Mouse (Mus musculus) ES-E14 (cell line): ENCODE measurements around the gene Sap18. TPM values are rescaled to one million over a fixed set of nuclear protein-coding genes. Genes with fewer than 3 reads are reported as not detected.
"Not testable (repeated sequence)": the region's sequence is repeated elsewhere in the genome, so short reads cannot be mapped to it uniquely, and the experiment has no call there.

Experiments used
- DNase-seq: peaks from one replicate; pipeline ENCODE4 v3.0.0-alpha.2; 2013; ENCODE audit warnings: low read depth, low spot score
- H3K27ac ChIP-seq: 2 replicates; pipeline ENCODE4 v1.5.1; 2012; ENCODE audit warnings: low read depth, mild to moderate bottlenecking, low read length, moderate library complexity, mixed read lengths; ENCODE audit not compliant: poor library complexity, insufficient read depth, severe bottlenecking
- H3K36me3 ChIP-seq: 2 replicates; pipeline ENCODE4 v1.6.1; 2012; ENCODE audit warnings: mild to moderate bottlenecking, low read length, moderate library complexity, mixed read lengths; ENCODE audit not compliant: control insufficient read depth, poor library complexity, insufficient read depth, severe bottlenecking
- H3K4me1 ChIP-seq, 2 experiments: fragments of 150-350 bp in 1 of 2; sonication (generic) in 1 of 2; 2 replicates each; pipeline ENCODE4 v1.6.1; 2012; ENCODE audit warnings: low read length in 2 of 2, mild to moderate bottlenecking in 1 of 2, mixed read lengths in 1 of 2; ENCODE audit not compliant: control insufficient read depth in 2 of 2, insufficient read depth in 2 of 2, poor library complexity in 1 of 2
- H3K4me3 ChIP-seq, 2 experiments: fragments of 150-350 bp in 1 of 2; sonication (generic) in 1 of 2; 2 replicates each; pipeline ENCODE4 v1.5.1; 2012; ENCODE audit warnings: low read length in 2 of 2, low read depth in 1 of 2, mild to moderate bottlenecking in 1 of 2, mixed read lengths in 1 of 2; ENCODE audit not compliant: insufficient read depth in 1 of 2, poor library complexity in 1 of 2, severe bottlenecking in 1 of 2
- H3K9ac ChIP-seq: 2 replicates; pipeline ENCODE4 v1.6.1; 2012; ENCODE audit warnings: low read depth, mild to moderate bottlenecking, low read length, mixed read lengths; ENCODE audit not compliant: poor library complexity, insufficient read depth, severe bottlenecking
- H3K9me3 ChIP-seq: fragments of 150-350 bp; sonication (generic); 2 replicates; pipeline ENCODE4 v1.6.1; 2012; ENCODE audit warnings: low read depth, mild to moderate bottlenecking, low read length; ENCODE audit not compliant: control insufficient read depth, insufficient read depth
- CHD2 ChIP-seq: IDR thresholded peaks from 2 replicates; pipeline ENCODE4 v1.6.1; 2014; ENCODE audit warnings: mild to moderate bottlenecking, low read depth, low read length, inconsistent platforms
- HCFC1 ChIP-seq: IDR thresholded peaks from 2 replicates; pipeline ENCODE4 v1.6.1; 2012; ENCODE audit warnings: low read length, inconsistent platforms, borderline replicate concordance; ENCODE audit not compliant: insufficient read depth
- MAFK ChIP-seq: IDR thresholded peaks from 2 replicates; pipeline ENCODE4 v1.6.1; 2014; ENCODE audit warnings: mild to moderate bottlenecking, low read depth, low read length, inconsistent platforms; ENCODE audit not compliant: insufficient read depth
- ZC3H11A ChIP-seq: IDR thresholded peaks from 2 replicates; pipeline ENCODE4 v1.6.1; 2012; ENCODE audit warnings: low read depth, mild to moderate bottlenecking, inconsistent platforms, low read length, borderline replicate concordance
- ZNF384 ChIP-seq: IDR thresholded peaks from 2 replicates; pipeline ENCODE4 v1.6.1; 2012; ENCODE audit warnings: low read depth, low read length, inconsistent platforms
- in situ Hi-C, 2 experiments: fragments of 600-800 bp; cut with MboI; formaldehyde crosslinking; loops; one replicate each; pipeline ENCODE4 v1.15.1; 2025; ENCODE audit warnings: low sequenced_read_pairs in 2 of 2, inconsistent platforms in 1 of 2; ENCODE audit not compliant: unreplicated experiment in 2 of 2
- total RNA-seq: library from RNA; depleted of rRNA; stranded (reverse); fragments of 300-350 nt; gene quantifications from 2 replicates; pipeline ENCODE4 v1.2.3, GENCODE M21; 2012

Gene Sap18
- total RNA-seq, 1 experiment: 117 TPM

GRCm38 (mm10) chr14:57835157-57835556 lies 37.2 kb downstream of the Sap18 start:
- H3K4me1 ChIP-seq: no peaks in the 10 kb centered on the region
- H3K9me3 ChIP-seq: no peaks in the 10 kb centered on the region
- no peak overlapping the region for H3K9ac ChIP-seq
- no peak for DNase-seq
- H3K36me3 ChIP-seq: peaks cover 10% of the 10 kb centered on the region
- no peak overlapping the region for H3K4me3 ChIP-seq
- H3K27ac ChIP-seq: no peak overlapping the region
- in situ Hi-C loops: no loop called here
- TF ChIP-seq ZNF384 (no peak), CHD2 (no peak), MAFK (no peak), HCFC1 (no peak), ZC3H11A (no peak)

GRCm38 (mm10) chr14:57844535-57844934 lies 46.6 kb downstream of the Sap18 start:
- TF ChIP-seq ZNF384 (no peak), ZC3H11A (no peak), MAFK (no peak), HCFC1 (no peak), CHD2 (no peak)
- Histone ChIP-seq H3K4me3 (no peak overlapping the region), H3K27ac (no peak overlapping the region), H3K4me1 (peaks cover 3 to 8% of the 10 kb centered on the region in 2 experiments; a peak in 3 of 4 replicates), H3K9ac (no peak overlapping the region), H3K9me3 (no peaks in the 10 kb centered on the region), H3K36me3 (peaks cover 9% of the 10 kb centered on the region)
- in situ Hi-C loops: no loop called here
- no peak for DNase-seq

DNA sequence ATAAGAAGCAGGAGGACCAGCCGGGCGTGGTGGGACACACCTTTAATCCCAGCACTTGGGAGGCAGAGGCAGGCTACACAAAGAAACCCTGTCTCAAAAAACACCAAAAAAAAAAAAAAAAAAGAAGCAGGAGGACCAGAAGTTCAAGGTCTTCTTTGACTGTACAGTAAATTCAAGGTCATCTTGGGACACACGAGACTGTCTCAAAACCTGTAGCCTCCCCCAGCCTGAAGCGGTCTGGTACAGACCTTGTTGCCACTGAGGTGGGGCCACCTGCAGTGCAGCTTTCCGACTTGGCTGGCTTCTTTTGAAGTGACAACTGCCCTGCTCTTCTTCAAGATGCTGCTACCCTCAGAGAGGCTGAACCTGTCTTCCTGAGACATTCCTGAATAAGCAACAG lies 50.1 kb downstream of the Sap18 start:
- peak; percentile 97 for TF ChIP-seq ZNF384
- in situ Hi-C loops, H3K4me3 ChIP-seq, H3K9me3 ChIP-seq, H3K36me3 ChIP-seq, H3K9ac ChIP-seq: not testable (repeated sequence)
- H3K4me1 ChIP-seq: peaks cover 14 to 21% of the 10 kb centered on the region in 2 experiments
- peak; percentile 68 for DNase-seq
- H3K27ac ChIP-seq: peak overlapping the region; percentile 89

DNA sequence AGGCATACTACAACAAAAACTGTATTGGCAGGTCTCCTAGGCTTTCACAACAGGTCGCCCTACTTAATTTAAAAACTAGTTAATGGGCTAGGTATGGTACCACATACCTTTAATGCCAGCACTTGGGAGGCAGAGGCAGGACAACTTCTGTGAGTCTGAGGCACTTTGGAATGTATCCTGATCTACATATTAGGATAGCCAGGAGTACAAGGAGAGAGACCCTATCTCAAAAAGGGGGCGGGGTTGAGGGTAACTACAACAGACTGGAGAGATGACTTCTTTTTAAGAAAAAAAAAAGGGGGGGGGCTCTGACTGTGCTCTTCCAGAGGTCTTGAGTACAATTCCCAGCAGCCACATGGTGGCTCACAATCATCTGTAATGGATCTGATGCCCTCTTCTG lies 50.7 kb downstream of the Sap18 start:
- no peak overlapping the region for H3K9ac ChIP-seq
- DNase-seq: no peak
- no peak overlapping the region for H3K4me3 ChIP-seq
- in situ Hi-C loops: no loop called here
- H3K36me3 ChIP-seq: peaks cover 3% of the 10 kb centered on the region; the same call in 1 of the 2 replicates
- TF ChIP-seq MAFK (no peak), ZNF384 (0 out of 2 replicates have a peak, but pooled peaks have one; percentile 31)
- H3K4me1 ChIP-seq: peaks cover 14 to 25% of the 10 kb centered on the region in 2 experiments
- H3K9me3 ChIP-seq: no peaks in the 10 kb centered on the region
- H3K27ac ChIP-seq: peak overlapping the region; percentile 89

DNA sequence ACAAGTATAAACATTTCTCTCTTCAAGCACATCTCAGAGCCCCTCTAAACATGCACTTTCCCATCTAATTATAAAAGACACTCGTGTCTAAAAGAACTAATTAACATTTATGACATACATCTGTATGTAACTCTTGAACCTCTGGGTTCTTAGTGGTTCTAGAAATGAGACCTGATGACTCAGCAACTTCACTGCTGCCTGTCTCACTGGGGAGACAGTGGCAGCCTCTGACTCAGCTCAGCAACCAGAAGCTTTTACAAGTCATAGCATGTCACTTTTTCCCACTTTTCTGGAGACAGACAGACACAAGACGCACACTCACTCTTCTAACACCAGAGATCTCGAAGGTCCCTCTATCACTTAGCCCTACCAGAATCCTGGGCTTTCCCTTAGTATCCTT lies 52.4 kb downstream of the Sap18 start:
- TF ChIP-seq CHD2 (no peak), ZNF384 (no peak), MAFK (peak; percentile 92)
- no peak overlapping the region; the same call in 1 of the 2 replicates for H3K9ac ChIP-seq
- DNase-seq: no peak
- H3K36me3 ChIP-seq: no peaks in the 10 kb centered on the region; the same call in 1 of the 2 replicates
- peak overlapping the region; percentile 51; the same call in 1 of the 2 replicates for H3K27ac ChIP-seq
- H3K4me3 ChIP-seq: no peak overlapping the region
- peaks cover 14 to 25% of the 10 kb centered on the region in 2 experiments for H3K4me1 ChIP-seq
- H3K9me3 ChIP-seq: no peaks in the 10 kb centered on the region
- in situ Hi-C loops: no loop called here
